Mouse (Mus musculus): ENCODE results near the gene Gm49353. TPM values are rescaled to one million over a fixed set of nuclear protein-coding genes. Genes with fewer than 3 reads are reported as not detected.

Gm49353 gene
- total RNA-seq, 2 experiments from 2014 or later = not detected

Other genes with a start within 250 kb of the Gm49353 start
- gene 2310057J18Rik, start 212.7 kb upstream of the Gm49353 start, total RNA-seq (2015; ENCODE audit: low replicate concordance) = not detected in 2 replicates
- not detected in 2 replicates for gene 2310057J18Rik, start 212.7 kb upstream of the Gm49353 start, total RNA-seq (2017; ENCODE audit: low replicate concordance)
- not detected in 2 replicates for gene Soga3, start 55.1 kb upstream of the Gm49353 start, total RNA-seq (2015; ENCODE audit: low replicate concordance)
- not detected in 2 replicates for gene Soga3, start 55.1 kb upstream of the Gm49353 start, total RNA-seq (2017; ENCODE audit: low replicate concordance)
- gene 9330159F19Rik, start 12.7 kb downstream of the Gm49353 start, total RNA-seq (2015; ENCODE audit: low replicate concordance) = not detected in 2 replicates
- not detected in 2 replicates for gene 9330159F19Rik, start 12.7 kb downstream of the Gm49353 start, total RNA-seq (2017; ENCODE audit: low replicate concordance)
- 3.6 and 8.8 TPM in 2 replicates for gene Echdc1, start 114.2 kb downstream of the Gm49353 start, total RNA-seq (2015; ENCODE audit: low replicate concordance)
- gene Echdc1, start 114.2 kb downstream of the Gm49353 start, total RNA-seq (2017; ENCODE audit: low replicate concordance) = 4.1 and 7.0 TPM in 2 replicates
- gene Rnf146, start 163.5 kb downstream of the Gm49353 start, total RNA-seq (2015; ENCODE audit: low replicate concordance) = 14.1 and 22.2 TPM in 2 replicates
- gene Rnf146, start 163.5 kb downstream of the Gm49353 start, total RNA-seq (2017; ENCODE audit: low replicate concordance) = 23.5 and 32.1 TPM in 2 replicates